Mouse (Mus musculus): ENCODE results near the gene Hps4. TPM values are rescaled to one million over a fixed set of nuclear protein-coding genes. Genes with fewer than 3 reads are reported as not detected.
"Not testable (repeated sequence)": the region's sequence is repeated elsewhere in the genome, so short reads cannot be mapped to it uniquely, and the experiment has no call there.

Hps4 gene
- polyA plus RNA-seq, 1 experiment from 2014 or later, result 30.0 TPM

DNA sequence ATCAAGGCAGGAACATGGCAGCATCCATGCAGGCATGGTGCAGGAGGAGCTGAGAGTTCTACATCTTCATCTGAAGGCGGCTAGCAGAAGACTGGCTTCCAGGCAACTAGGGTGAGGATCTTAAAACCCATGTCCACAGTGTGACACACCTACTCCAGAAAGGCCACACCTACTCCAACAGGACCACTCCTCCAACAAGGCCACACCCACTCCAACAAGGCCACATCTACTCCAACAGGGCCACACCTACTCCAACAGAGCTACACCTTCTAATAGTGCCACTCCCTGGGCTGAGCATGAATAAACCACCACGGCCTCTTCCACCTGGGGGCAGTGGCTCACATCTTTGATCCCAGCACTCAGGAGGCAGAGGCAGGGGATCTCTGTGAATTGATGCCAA is 23.5 kb upstream of the Hps4 start:
- H3K4me1 ChIP-seq (replicated peaks; ENCODE audit: control insufficient read depth, insufficient read depth, low read length); H3K27me3 ChIP-seq (ENCODE audit: control insufficient read depth, insufficient read depth, low read length); H3K9ac ChIP-seq (ENCODE audit: low read depth, low read length); H3K27ac ChIP-seq (ENCODE audit: low read depth, low read length); ATAC-seq (ENCODE audit: low FRiP score); DNase-seq (ENCODE audit: low spot score); H3K4me2 ChIP-seq (replicated peaks; ENCODE audit: low read depth, low read length); H3K36me3 ChIP-seq (ENCODE audit: control insufficient read depth, insufficient read depth, low read length); H3K4me3 ChIP-seq (ENCODE audit: low read depth, low read length); H3K9me3 ChIP-seq (ENCODE audit: control insufficient read depth, low read length): not testable (repeated sequence)
- WGBS, result 73% methylated on average over 2 of the region's 2 CpGs

DNA sequence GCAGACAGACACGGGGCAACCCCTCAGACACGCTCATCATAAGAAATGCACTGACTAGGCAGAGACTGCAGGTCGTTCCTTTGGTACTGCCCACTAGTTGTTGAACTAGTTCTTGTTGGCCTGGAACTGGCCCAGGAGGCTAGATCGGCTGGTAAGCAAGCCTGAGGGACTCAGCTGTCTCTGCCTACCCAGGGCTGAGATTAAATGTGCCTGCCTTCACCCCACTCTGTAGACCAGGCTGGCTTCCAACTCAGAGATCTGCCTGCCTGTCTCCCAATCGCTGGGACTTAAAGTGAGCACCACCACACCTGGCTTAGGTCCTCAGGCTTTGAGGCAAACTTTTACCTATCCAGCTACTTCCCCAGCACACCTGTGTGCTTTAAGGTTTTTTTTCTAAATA is 22.5 kb upstream of the Hps4 start:
- Histone ChIP-seq H3K4me1 (replicated peaks; ENCODE audit: control insufficient read depth, insufficient read depth, low read length) (no peaks in the 10 kb centered on the region), H3K9me3 (ENCODE audit: control insufficient read depth, low read length) (no peaks in the 10 kb centered on the region), H3K9ac (ENCODE audit: low read depth, low read length) (no peak overlapping the region), H3K27ac (ENCODE audit: low read depth, low read length) (no peak overlapping the region), H3K4me2 (replicated peaks; ENCODE audit: low read depth, low read length) (no peak overlapping the region), H3K36me3 (ENCODE audit: control insufficient read depth, insufficient read depth, low read length) (0 out of 2 replicates have a peak, but pooled peaks cover under 1% of the 10 kb centered on the region), H3K27me3 (ENCODE audit: control insufficient read depth, insufficient read depth, low read length) (no peaks in the 10 kb centered on the region), H3K4me3 (ENCODE audit: low read depth, low read length) (no peak overlapping the region)
- DNase-seq (ENCODE audit: low spot score), result no peak
- WGBS, result 77% methylated on average over 5 of the region's 5 CpGs
- ATAC-seq (ENCODE audit: low FRiP score), result no peak

DNA sequence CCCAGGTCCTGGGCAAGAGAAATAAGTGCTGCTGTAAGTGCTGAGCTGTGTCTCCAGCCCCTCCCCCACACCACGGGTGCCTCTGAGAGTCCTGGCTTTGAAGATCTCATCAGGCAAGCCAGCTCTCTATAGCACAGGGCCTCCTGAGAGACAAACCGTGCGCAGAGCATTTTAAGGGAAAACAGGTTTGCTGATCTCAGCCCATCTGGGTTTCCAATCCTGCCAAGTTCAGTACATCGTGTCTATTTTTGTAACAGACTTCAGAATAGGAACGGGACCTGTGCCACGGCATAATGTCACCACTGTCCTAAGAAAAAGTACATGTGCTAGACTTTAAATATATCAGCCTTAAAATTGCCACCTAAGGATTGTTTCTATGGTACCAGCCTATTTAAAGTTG is 21.9 kb upstream of the Hps4 start:
- Histone ChIP-seq H3K36me3 (ENCODE audit: control insufficient read depth, insufficient read depth, low read length) (no peaks in the 10 kb centered on the region), H3K27me3 (ENCODE audit: control insufficient read depth, insufficient read depth, low read length) (no peaks in the 10 kb centered on the region), H3K9ac (ENCODE audit: low read depth, low read length) (no peak overlapping the region), H3K4me3 (ENCODE audit: low read depth, low read length) (no peak overlapping the region), H3K27ac (ENCODE audit: low read depth, low read length) (no peak overlapping the region), H3K4me2 (replicated peaks; ENCODE audit: low read depth, low read length) (no peak overlapping the region), H3K4me1 (replicated peaks; ENCODE audit: control insufficient read depth, insufficient read depth, low read length) (no peaks in the 10 kb centered on the region), H3K9me3 (ENCODE audit: control insufficient read depth, low read length) (no peaks in the 10 kb centered on the region)
- WGBS, result 81% methylated on average over 6 of the region's 6 CpGs
- DNase-seq (ENCODE audit: low spot score), result no peak
- ATAC-seq (ENCODE audit: low FRiP score), result no peak

DNA sequence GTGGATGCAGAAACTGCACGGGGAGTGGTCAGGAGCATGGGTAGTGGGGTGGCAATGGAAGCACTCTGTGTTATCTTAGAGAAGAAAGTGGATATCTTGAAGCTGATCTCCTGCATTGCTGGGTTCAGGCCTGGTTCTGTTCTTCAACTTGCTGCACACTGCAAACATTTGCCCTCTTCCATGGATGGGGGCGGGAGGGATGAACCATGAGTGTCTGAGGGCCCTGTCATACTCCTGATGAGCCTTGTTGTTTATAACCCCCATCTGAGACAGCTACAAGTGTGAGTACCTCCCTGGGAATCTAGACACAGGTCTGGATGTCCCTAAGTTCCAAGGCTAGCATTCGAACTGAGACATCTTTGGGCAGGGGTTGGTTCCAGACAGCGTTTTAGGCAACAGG is 21.5 kb upstream of the Hps4 start:
- Histone ChIP-seq H3K27me3 (ENCODE audit: control insufficient read depth, insufficient read depth, low read length) (no peaks in the 10 kb centered on the region), H3K4me2 (replicated peaks; ENCODE audit: low read depth, low read length) (no peak overlapping the region), H3K4me1 (replicated peaks; ENCODE audit: control insufficient read depth, insufficient read depth, low read length) (no peaks in the 10 kb centered on the region), H3K9ac (ENCODE audit: low read depth, low read length) (no peak overlapping the region), H3K9me3 (ENCODE audit: control insufficient read depth, low read length) (no peaks in the 10 kb centered on the region), H3K27ac (ENCODE audit: low read depth, low read length) (no peak overlapping the region), H3K4me3 (ENCODE audit: low read depth, low read length) (no peak overlapping the region), H3K36me3 (ENCODE audit: control insufficient read depth, insufficient read depth, low read length) (no peaks in the 10 kb centered on the region)
- WGBS, result 84% methylated on average over 4 of the region's 4 CpGs
- DNase-seq (ENCODE audit: low spot score) (no peak), ATAC-seq (ENCODE audit: low FRiP score) (no peak)

DNA sequence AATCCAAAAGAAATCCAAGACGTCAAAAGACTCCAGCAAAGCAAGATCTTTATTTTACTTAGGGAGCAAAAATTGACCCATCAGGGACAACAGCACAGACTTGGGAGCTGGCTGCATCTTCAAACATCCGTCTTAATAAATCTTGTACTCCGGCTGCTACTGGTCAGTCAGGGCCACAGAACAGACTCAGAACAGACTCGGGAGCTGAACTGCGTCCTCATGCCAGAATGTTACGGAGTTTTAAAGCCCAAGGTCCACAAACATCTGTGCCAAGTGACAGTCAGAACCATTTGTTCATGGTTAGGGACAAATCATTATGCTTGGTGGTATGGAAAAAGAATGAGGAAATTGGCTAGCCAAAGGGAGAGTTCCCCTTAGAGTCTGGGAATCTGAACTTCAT is 19.6 kb upstream of the Hps4 start:
- H3K4me2 ChIP-seq (replicated peaks; ENCODE audit: low read depth, low read length), result no peak overlapping the region
- H3K9me3 ChIP-seq (ENCODE audit: control insufficient read depth, low read length), result no peaks in the 10 kb centered on the region
- H3K9ac ChIP-seq (ENCODE audit: low read depth, low read length), result no peak overlapping the region
- no peak for ATAC-seq (ENCODE audit: low FRiP score)
- H3K27me3 ChIP-seq (ENCODE audit: control insufficient read depth, insufficient read depth, low read length), result no peaks in the 10 kb centered on the region
- H3K4me3 ChIP-seq (ENCODE audit: low read depth, low read length), result no peak overlapping the region
- no peak overlapping the region for H3K27ac ChIP-seq (ENCODE audit: low read depth, low read length)
- DNase-seq (ENCODE audit: low spot score), result no peak
- no peaks in the 10 kb centered on the region for H3K4me1 ChIP-seq (replicated peaks; ENCODE audit: control insufficient read depth, insufficient read depth, low read length)
- no peaks in the 10 kb centered on the region for H3K36me3 ChIP-seq (ENCODE audit: control insufficient read depth, insufficient read depth, low read length)
- 92% methylated on average over 6 of the region's 6 CpGs for WGBS

DNA sequence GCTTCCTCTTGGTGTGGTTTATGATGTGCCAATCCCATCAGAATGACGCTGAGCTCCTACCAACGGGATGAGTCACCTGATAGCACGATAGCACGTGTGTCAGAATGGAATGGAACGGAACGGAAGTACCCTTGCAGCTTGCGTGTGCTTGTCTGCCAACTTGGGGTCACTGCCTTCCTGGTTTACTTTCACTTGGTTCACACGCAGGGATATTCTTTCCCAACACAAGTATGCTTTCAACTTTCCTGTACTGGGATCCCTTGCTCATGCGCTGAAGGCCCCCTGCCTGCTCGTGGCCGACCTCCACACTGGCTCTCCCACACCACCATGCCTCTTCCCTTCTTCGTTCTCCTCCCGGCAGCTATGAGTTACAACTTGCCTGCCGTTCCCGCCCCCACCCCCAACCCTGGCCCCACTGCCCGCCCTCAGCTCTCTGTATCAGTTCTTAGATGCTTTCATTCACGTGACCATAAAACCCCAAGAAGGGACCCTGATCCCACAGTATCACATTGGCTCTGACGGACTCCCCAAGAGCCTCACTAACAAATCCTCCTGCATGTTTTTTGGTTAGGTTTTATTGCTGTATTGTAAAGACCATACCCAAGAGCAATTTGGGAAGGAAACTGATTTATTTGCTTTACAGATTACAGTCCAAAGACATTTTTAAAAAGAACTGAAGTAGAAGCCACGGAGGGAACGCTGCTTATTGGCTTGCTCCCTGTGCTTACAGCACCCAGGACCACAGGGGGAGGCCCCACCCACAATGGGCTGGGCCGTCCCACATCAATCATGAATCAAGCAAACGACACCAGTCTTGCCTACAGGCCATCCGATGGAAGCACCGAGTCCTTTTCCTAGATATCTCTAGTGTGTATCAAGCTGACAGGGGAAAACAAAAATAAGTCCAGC is 18.0 kb upstream of the Hps4 start:
- no peak overlapping the region for H3K9ac ChIP-seq (ENCODE audit: low read depth, low read length)
- peak; percentile 50; the same call in 1 of the 2 replicates for ATAC-seq (ENCODE audit: low FRiP score)

DNA sequence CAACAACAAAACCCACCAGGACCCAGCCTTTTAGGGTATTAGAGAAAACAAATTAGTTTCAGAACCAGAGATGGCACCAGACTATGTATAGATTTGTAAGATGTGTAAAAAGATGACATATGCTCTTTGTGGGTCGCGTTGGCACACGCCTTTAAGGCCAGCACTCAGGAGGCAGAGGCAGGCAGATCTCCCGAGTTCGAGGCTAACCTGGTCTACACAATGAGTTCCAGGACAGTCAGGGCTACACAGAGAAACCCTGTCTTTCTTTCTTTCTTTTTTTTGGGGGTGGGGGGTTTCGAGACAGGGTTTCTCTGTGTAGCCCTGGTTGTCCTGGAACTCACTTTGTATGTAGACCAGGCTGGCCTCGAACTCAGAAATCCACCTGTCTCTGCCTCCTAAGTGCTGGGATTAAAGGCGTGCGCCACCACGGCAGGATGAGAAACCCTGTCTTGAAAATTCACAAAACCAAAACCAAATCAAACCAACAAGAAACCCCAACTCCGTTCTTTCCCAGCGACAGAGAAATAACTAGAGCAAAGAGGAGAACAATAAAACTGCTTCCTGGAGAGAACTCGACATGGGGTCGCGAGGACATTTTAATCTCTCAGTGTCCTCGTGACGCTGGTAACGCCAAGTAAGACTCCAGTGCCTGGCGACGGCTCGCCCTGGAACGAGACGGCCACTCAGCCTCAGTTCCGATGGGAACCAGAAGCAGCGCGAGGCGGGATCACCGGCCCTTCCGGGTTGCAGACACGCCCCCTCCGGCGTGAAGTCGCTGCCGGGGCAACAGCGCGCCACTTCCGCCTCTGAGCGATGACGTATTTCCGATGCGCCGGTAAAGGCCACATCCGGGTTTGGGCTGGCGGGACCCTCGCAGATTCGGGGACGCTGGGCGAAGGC is 17.1 kb upstream of the Hps4 start, which contains the start of gene Tfip11:
Gene Tfip11 (plus strand): TSS at position 813 of the 900 bp plus-strand sequence.
- DNase-seq (ENCODE audit: low spot score), result peak; percentile 98
- ATAC-seq (ENCODE audit: low FRiP score), result peak; percentile 88
- H3K4me2 ChIP-seq (replicated peaks; ENCODE audit: low read depth, low read length), result peak within 1 kb of the TSS; percentile 70
- no peaks in the 10 kb centered on the region for H3K9me3 ChIP-seq (ENCODE audit: control insufficient read depth, low read length)
- H3K4me3 ChIP-seq (ENCODE audit: low read depth, low read length), result peak within 1 kb of the TSS; percentile 86
- peak within 1 kb of the TSS; percentile 31; the same call in 1 of the 2 replicates for H3K27ac ChIP-seq (ENCODE audit: low read depth, low read length)
- peaks cover 11% of the 10 kb centered on the region; the same call in 1 of the 2 replicates for H3K36me3 ChIP-seq (ENCODE audit: control insufficient read depth, insufficient read depth, low read length)
- no peaks in the 10 kb centered on the region for H3K27me3 ChIP-seq (ENCODE audit: control insufficient read depth, insufficient read depth, low read length)
- 9% methylated on average over 48 of the region's 48 CpGs for WGBS
- no peaks in the 10 kb centered on the region for H3K4me1 ChIP-seq (replicated peaks; ENCODE audit: control insufficient read depth, insufficient read depth, low read length)
- peak within 1 kb of the TSS; percentile 74 for H3K9ac ChIP-seq (ENCODE audit: low read depth, low read length)

More for the DNA sequence above, 18.0 kb upstream of the Hps4 start:
- H3K27ac ChIP-seq (ENCODE audit: low read depth, low read length), result no peak overlapping the region
- H3K4me2 ChIP-seq (replicated peaks; ENCODE audit: low read depth, low read length), result no peak overlapping the region
- peak; percentile 47 for DNase-seq (ENCODE audit: low spot score)
- 34% methylated on average over 24 of the region's 24 CpGs for WGBS
- peaks cover 5% of the 10 kb centered on the region; the same call in 1 of the 2 replicates for H3K36me3 ChIP-seq (ENCODE audit: control insufficient read depth, insufficient read depth, low read length)
- H3K27me3 ChIP-seq (ENCODE audit: control insufficient read depth, insufficient read depth, low read length), result no peaks in the 10 kb centered on the region
- no peaks in the 10 kb centered on the region for H3K4me1 ChIP-seq (replicated peaks; ENCODE audit: control insufficient read depth, insufficient read depth, low read length)
- H3K9me3 ChIP-seq (ENCODE audit: control insufficient read depth, low read length), result no peaks in the 10 kb centered on the region
- H3K4me3 ChIP-seq (ENCODE audit: low read depth, low read length), result no peak overlapping the region

DNA sequence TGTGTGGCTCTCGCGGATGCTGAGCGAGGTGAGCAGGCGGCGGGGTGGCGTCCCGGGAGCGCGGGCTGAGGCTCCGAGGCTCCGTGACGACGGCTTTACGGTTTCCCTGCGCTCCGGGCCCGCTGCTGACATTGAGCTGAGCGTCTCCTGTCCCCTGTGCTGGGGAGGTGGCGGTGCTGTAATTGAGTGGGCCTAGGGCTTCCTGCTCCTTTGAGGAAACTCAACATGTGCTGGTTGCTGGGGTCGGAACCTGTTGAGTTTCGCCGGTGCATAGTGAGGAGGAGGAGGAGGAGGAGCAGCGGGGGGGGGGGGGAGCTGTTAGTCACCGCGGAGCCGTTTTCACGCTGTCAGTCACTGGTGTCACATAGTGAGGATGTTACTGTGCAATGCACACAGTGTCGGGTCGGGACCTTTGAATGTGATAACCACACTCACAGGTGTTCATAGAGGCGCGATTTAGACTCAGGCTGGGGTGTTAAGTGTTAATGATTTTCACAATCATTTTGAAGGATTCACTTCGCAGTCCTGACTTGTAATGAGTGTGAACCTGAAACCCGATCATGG is 16.4 kb upstream of the Hps4 start:
- no peaks in the 10 kb centered on the region for H3K27me3 ChIP-seq (ENCODE audit: control insufficient read depth, insufficient read depth, low read length)
- no peaks in the 10 kb centered on the region for H3K9me3 ChIP-seq (ENCODE audit: control insufficient read depth, low read length)
- peak overlapping the region; percentile 86 for H3K4me3 ChIP-seq (ENCODE audit: low read depth, low read length)
- H3K9ac ChIP-seq (ENCODE audit: low read depth, low read length), result peak overlapping the region; percentile 74
- WGBS, result 1% methylated on average over 31 of the region's 33 CpGs
- peak overlapping the region; percentile 70 for H3K4me2 ChIP-seq (replicated peaks; ENCODE audit: low read depth, low read length)
- no peak overlapping the region for H3K27ac ChIP-seq (ENCODE audit: low read depth, low read length)
- no peak for DNase-seq (ENCODE audit: low spot score)
- peaks cover 11% of the 10 kb centered on the region; the same call in 1 of the 2 replicates for H3K36me3 ChIP-seq (ENCODE audit: control insufficient read depth, insufficient read depth, low read length)
- ATAC-seq (ENCODE audit: low FRiP score), result peak; percentile 77
- no peaks in the 10 kb centered on the region for H3K4me1 ChIP-seq (replicated peaks; ENCODE audit: control insufficient read depth, insufficient read depth, low read length)

All from hindbrain, embryonic 11.5 days (tissue).